ENCODE assay signal across 10 mouse cellular contexts in the genomic region with DNA sequence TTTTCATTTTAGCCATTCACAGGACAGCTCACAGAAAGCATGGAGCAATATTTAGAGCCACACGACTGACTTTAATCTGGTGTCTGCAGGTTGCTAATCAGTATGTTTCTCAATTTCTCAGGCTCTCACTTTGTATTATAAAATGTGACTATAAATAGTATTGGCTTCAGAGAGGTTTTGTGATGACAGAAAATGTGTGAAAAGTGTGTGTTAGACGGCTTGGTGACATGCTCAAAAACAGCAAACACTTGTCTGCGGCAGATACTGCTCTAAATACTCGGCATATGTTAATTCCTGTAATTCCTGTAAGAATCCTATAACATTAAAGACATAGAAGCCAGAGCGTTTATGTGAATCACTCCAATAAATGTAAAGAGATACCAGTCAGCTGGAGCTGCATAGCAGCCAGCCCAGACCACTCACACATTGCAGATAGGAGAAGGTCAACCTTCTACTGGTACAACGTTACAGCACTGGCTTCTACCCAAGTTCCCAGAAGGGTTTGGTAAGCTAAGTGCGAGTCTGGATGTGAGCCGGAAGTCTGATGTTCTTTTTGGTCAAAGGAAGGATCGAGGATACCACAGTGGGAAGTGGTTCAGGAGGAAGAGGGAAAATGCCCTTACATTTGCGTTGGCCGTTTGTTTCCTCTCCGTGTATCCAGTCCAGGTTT. TPM values are rescaled to one million over a fixed set of nuclear protein-coding genes. Genes with fewer than 3 reads are reported as not detected.
DNase-seq lines count a peak whose midpoint lies in the region; ATAC-seq and TF ChIP-seq lines count a peak whose summit lies in the region.
"Had no signal": no experiment of that assay in that cellular context is flagged by ENCODE, and none has a peak within 500 bp of the region (broad histone marks: within the 10 kb centered on the region; RNA-seq: fewer than 3 reads in every experiment).

No protein-coding gene starts in this region.

- H3K27ac ChIP-seq in heart, embryonic 13.5 days (replicated peaks), result peak overlapping the region; percentile 80
- peak overlapping the region; percentile 78 for H3K27ac ChIP-seq in intestine, embryonic 14.5 days (ENCODE audit: low read depth)
- peak overlapping the region; percentile 35; the same call in 1 of the 2 replicates for H3K27ac ChIP-seq in stomach, embryonic 16.5 days (ENCODE audit: low read length)
- no peak overlapping the region for H3K27ac ChIP-seq in cerebellum, adult 2 months (ENCODE audit: insufficient read depth, low read length)

- intact Hi-C loops in heart, postnatal 36 days (cut with DNase I), result loop anchor here (5.0 kb wide), 1 partner anchor 261 kb away; the partner anchor contains the start of gene Dhx9

- peaks cover 51% of the 10 kb centered on the region for H3K4me1 ChIP-seq in heart, embryonic 13.5 days
- peaks cover 18% of the 10 kb centered on the region for H3K4me1 ChIP-seq in intestine, embryonic 14.5 days (replicated peaks; ENCODE audit: control insufficient read depth, insufficient read depth, low read length)
- peaks cover 16% of the 10 kb centered on the region; the same call in 1 of the 2 replicates for H3K4me1 ChIP-seq in stomach, embryonic 16.5 days (ENCODE audit: control insufficient read depth, insufficient read depth, low read length)
- no peaks in the 10 kb centered on the region for H3K4me1 ChIP-seq in cerebellum, adult 2 months (ENCODE audit: control insufficient read depth, insufficient read depth, low read length)

- peak overlapping the region; percentile 10 for H3K4me3 ChIP-seq in heart, embryonic 13.5 days
- no peak overlapping the region for H3K4me3 ChIP-seq in intestine, embryonic 14.5 days (ENCODE audit: low read depth, low read length)
- no peak overlapping the region for H3K4me3 ChIP-seq in stomach, embryonic 16.5 days (replicated peaks; ENCODE audit: low read length)
- H3K4me3 ChIP-seq in cerebellum, adult 2 months (replicated peaks; ENCODE audit: insufficient read depth, low read depth, low read length), result no peak overlapping the region

- no peaks in the 10 kb centered on the region for H3K9me3 ChIP-seq in heart, embryonic 13.5 days
- no peaks in the 10 kb centered on the region for H3K9me3 ChIP-seq in intestine, embryonic 14.5 days (ENCODE audit: control insufficient read depth, low read length)
- no peaks in the 10 kb centered on the region for H3K9me3 ChIP-seq in stomach, embryonic 16.5 days (replicated peaks; ENCODE audit: control insufficient read depth, low read length)

- TF ChIP-seq CTCF in cerebellum, adult 2 months (IDR thresholded peaks at IDR 0.05; ENCODE audit: borderline replicate concordance, insufficient read depth, low read depth, low read length), result no peak

- 0 out of 2 replicates have a peak overlapping the region, but pooled peaks have one; percentile 17 for H3K9ac ChIP-seq in heart, embryonic 13.5 days
- no peak overlapping the region for H3K9ac ChIP-seq in intestine, embryonic 14.5 days (ENCODE audit: low read length)
- no peak overlapping the region for H3K9ac ChIP-seq in stomach, embryonic 16.5 days (ENCODE audit: low read length)

- no peak for DNase-seq in heart, postnatal 36 days
- peak; percentile 7 for DNase-seq in spleen, adult 12 weeks (ENCODE audit: low spot score)
- DNase-seq in spleen, postnatal 14 days (ENCODE audit: low spot score in 2 of 2), result no peak
- DNase-seq in intestine, embryonic 14.5 days (ENCODE audit: low spot score), result no peak
- DNase-seq in cerebellum, adult 2 months, result no peak
- DNase-seq in frontal cortex, postnatal 25 days (ENCODE audit: low spot score in 2 of 2), result no peak
- DNase-seq: cerebellum, postnatal 36 days; layer of hippocampus, adult 9-11 months had no signal

- peak overlapping the region; percentile 74 for H3K4me2 ChIP-seq in heart, embryonic 13.5 days
- peak overlapping the region; percentile 60; the same call in 1 of the 2 replicates for H3K4me2 ChIP-seq in intestine, embryonic 14.5 days (ENCODE audit: low read length)
- no peak overlapping the region for H3K4me2 ChIP-seq in stomach, embryonic 16.5 days (ENCODE audit: low read depth, low read length)

- H3K27me3 ChIP-seq in heart, embryonic 13.5 days (replicated peaks), result peaks cover 15% of the 10 kb centered on the region; the same call in 1 of the 2 replicates
- H3K27me3 ChIP-seq in intestine, embryonic 14.5 days (replicated peaks; ENCODE audit: control insufficient read depth, insufficient read depth, low read length), result no peaks in the 10 kb centered on the region
- H3K27me3 ChIP-seq in stomach, embryonic 16.5 days (ENCODE audit: control insufficient read depth, insufficient read depth, low read length), result no peaks in the 10 kb centered on the region; the same call in 1 of the 2 replicates
- no peaks in the 10 kb centered on the region for H3K27me3 ChIP-seq in cerebellum, adult 2 months (ENCODE audit: control insufficient read depth, insufficient read depth, low read length)

- WGBS in heart, embryonic 13.5 days, result 31% methylated on average over 12 of the region's 12 CpGs
- 55% methylated on average over 12 of the region's 12 CpGs for WGBS in intestine, embryonic 14.5 days
- WGBS in stomach, embryonic 16.5 days, result 45% methylated on average over 12 of the region's 12 CpGs
- 69% methylated on average over 12 of the region's 12 CpGs for WGBS in cerebellum, adult 2 months

- H3K36me3 ChIP-seq in heart, embryonic 13.5 days, result peaks cover 10% of the 10 kb centered on the region
- H3K36me3 ChIP-seq in intestine, embryonic 14.5 days (ENCODE audit: control insufficient read depth, insufficient read depth, low read length), result no peaks in the 10 kb centered on the region
- no peaks in the 10 kb centered on the region for H3K36me3 ChIP-seq in stomach, embryonic 16.5 days (ENCODE audit: control insufficient read depth, insufficient read depth, low read length)

- TF ChIP-seq POLR2A in cerebellum, adult 2 months (IDR thresholded peaks at IDR 0.05; ENCODE audit: borderline replicate concordance, insufficient read depth, low read length), result no peak

- no peak for ATAC-seq in heart, embryonic 13.5 days (ENCODE audit: extremely low read depth, insufficient number of reproducible peaks, low FRiP score, low TSS enrichment)
- no peak for ATAC-seq in intestine, embryonic 14.5 days (replicated peaks; ENCODE audit: low FRiP score, low TSS enrichment, low read depth)
- no peak for ATAC-seq in stomach, embryonic 16.5 days (ENCODE audit: insufficient read depth, low FRiP score)

RNA-seq across cellular contexts. Expression of gene Rnasel, which starts 1.2 kb away (rescaled TPM):
- polyA plus RNA-seq in heart, embryonic 13.5 days (2015; fragmentation: Nextera tagmentation; extraction: Ambion mirVana), result 13.9 and 17.3 TPM in 2 replicates
- 1 to 10 TPM; 4.8 to 6.5 TPM for total RNA-seq in heart, postnatal 36 days (2021)
- 15.8 and 18.7 TPM in 2 replicates for polyA plus RNA-seq in intestine, embryonic 14.5 days (2014; fragmentation: Nextera tagmentation; extraction: Ambion mirVana)
- polyA plus RNA-seq in stomach, embryonic 16.5 days (2015; fragmentation: Nextera tagmentation; extraction: Ambion mirVana), result 13.7 TPM in 2 replicates
- 3.8 and 3.9 TPM in 2 replicates for polyA plus RNA-seq in cerebellum, adult 2 months (2012; rRNA removed)

RNA-seq across cellular contexts. Expression of gene Rgs16, which starts 7.8 kb away (rescaled TPM):
- polyA plus RNA-seq in heart, embryonic 13.5 days (2015; fragmentation: Nextera tagmentation; extraction: Ambion mirVana), result 5.7 and 6.8 TPM in 2 replicates
- 1 to 10 TPM; 1.5 to 2.6 TPM for total RNA-seq in heart, postnatal 36 days (2021)
- 2.4 and 2.7 TPM in 2 replicates for polyA plus RNA-seq in intestine, embryonic 14.5 days (2014; fragmentation: Nextera tagmentation; extraction: Ambion mirVana)
- 4.3 and 5.0 TPM in 2 replicates for polyA plus RNA-seq in stomach, embryonic 16.5 days (2015; fragmentation: Nextera tagmentation; extraction: Ambion mirVana)
- 12.2 and 12.7 TPM in 2 replicates for polyA plus RNA-seq in cerebellum, adult 2 months (2012; rRNA removed)
